Mouse (Mus musculus) lung, adult 2 months (tissue): ENCODE measurements around the gene Ryr2. TPM values are rescaled to one million over a fixed set of nuclear protein-coding genes. Genes with fewer than 3 reads are reported as not detected.

Experiments used
- DNase-seq: peaks from one replicate; pipeline ENCODE4 v3.0.0; 2022
- H3K4me1 ChIP-seq: fragments of 200-500 bp; 2 replicates; pipeline ENCODE4 v1.6.1; 2011; ENCODE audit warnings: low read length; ENCODE audit not compliant: control insufficient read depth, insufficient read depth
- H3K4me3 ChIP-seq: fragments of 200-500 bp; replicated peaks from 2 replicates; pipeline ENCODE3; 2011; ENCODE audit warnings: low read depth, mild to moderate bottlenecking, control low read depth, low read length; ENCODE audit errors: extremely low read depth
- CTCF ChIP-seq: fragments of 200-500 bp; IDR thresholded peaks from 2 replicates; pipeline ENCODE4 v1.5.1; 2011; ENCODE audit warnings: mild to moderate bottlenecking, low read length, control low read depth; ENCODE audit not compliant: insufficient read depth
- POLR2A ChIP-seq: fragments of 200-500 bp; IDR thresholded peaks from 2 replicates; pipeline ENCODE4 v1.6.1; 2011; ENCODE audit warnings: low read depth, mild to moderate bottlenecking, control low read depth, low read length, borderline replicate concordance; ENCODE audit errors: extremely low read depth
- WGBS: fragments of 180-500 bp; shearing (Covaris S2); methylation state at CpG from one replicate; pipeline ENCODE4 v1.1.7; 2018; 5-methylcytosine and 5-hydroxymethylcytosine counted together
- polyA plus RNA-seq: library from polyadenylated mRNA; depleted of rRNA; stranded (reverse); fragments of >200 nt; gene quantifications from 2 replicates; pipeline ENCODE4 v1.2.3, GENCODE M21; 2012

The Ryr2 gene
- polyA plus RNA-seq, 1 experiment, result 4.1 TPM

DNA sequence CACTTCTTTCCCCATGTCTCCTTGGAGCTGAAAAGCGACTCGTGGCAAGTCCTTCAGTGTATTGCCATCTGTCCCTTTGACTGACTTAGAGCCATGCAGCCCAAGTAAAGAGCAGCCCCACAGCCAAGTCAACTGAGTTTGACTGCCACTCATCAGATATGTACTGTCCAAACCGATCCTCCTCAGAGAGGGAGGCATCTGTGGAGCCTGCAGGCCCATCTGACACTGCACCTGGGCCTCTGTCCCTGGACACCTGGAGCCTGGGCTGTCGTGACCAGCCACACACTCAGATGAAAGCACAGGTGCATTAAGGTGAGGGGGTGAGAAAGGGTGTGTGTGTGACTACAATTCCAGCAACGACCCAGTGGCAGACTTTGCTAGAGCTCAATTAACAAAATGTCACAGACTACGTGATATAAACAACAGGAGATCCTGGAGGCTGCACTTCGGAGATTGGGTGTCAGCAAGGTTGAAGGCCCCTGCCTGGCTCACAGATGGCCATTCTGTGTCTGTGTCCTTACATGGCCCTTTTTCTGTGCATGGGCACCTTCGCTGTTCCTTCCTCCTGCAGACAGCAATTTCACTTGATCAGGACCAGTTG lies 63.8 kb downstream of the Ryr2 start:
- TF ChIP-seq POLR2A, result no peak
- TF ChIP-seq CTCF, result no peak
- WGBS, result 65% methylated on average over 8 of the region's 8 CpGs
- Histone ChIP-seq H3K4me1 (no peaks in the 10 kb centered on the region), H3K4me3 (no peak overlapping the region)
- DNase-seq, result no peak

DNA sequence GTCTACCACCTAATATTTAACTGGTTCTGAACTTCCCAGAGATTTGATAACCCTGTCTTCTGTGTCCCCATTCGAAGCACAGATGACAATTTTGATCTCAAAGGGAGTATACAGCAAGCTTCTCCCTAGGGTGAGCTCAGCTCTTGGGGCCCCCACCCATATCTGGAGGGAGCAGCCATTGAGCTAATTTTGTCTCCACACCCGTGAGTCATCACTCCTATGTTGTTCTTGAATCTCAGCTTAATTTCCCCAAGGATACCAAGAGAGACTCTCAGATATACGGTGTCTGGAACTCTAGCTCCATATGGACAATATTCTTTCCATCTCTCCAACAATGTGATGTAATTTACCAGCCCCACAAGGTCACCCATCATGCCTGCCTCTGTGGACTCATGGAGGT lies 66.8 kb downstream of the Ryr2 start:
- no peak for TF ChIP-seq POLR2A
- TF ChIP-seq CTCF, result no peak
- no peaks in the 10 kb centered on the region; the same call in 1 of the 2 replicates for H3K4me1 ChIP-seq
- whole genome bisulfite sequencing, result 80% methylated on average over 3 of the region's 3 CpGs
- H3K4me3 ChIP-seq, result no peak overlapping the region
- no peak for DNase-seq

DNA sequence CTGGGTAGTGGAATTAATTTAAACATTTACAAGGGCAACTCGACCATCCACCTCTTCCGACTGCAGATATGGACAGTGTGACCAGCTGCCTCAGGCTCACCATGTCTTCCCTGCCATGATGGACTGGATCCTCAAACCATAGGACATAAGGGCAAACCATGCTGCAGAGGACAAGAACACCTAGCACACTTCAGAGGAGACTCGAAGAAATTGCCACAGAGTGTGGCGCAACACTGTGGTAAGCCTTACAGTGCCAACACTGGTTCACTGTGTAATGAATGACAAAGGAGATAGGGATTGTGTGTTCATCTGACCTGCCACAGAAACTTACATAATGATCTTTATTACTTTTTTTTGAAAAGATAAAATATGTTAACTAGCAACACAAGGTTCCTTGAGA lies 68.1 kb downstream of the Ryr2 start:
- 76% methylated on average over 4 of the region's 4 CpGs for WGBS
- TF ChIP-seq CTCF (no peak), POLR2A (no peak)
- DNase-seq, result no peak
- Histone ChIP-seq H3K4me1 (no peaks in the 10 kb centered on the region; the same call in 1 of the 2 replicates), H3K4me3 (no peak overlapping the region)

DNA sequence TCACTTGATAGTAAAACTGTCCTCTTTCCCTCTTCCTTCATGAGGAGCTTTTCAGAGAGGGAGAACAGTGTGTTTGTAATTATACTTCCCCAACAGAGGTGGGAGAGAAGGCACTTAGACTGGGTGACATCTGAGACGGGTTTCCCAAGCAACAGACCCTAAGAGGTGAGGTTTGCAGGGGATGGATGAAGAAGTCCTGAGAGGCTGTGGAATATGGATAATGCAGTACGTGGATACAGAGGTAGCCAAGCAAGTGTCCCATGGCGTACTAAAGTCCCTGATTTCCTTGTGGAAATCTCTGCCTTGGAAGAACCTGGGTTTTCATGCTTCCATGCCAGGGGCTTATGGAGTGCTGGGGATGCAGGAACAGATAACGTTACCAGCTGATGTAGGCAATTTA lies 69.5 kb downstream of the Ryr2 start:
- no peak overlapping the region for H3K4me3 ChIP-seq
- H3K4me1 ChIP-seq, result no peaks in the 10 kb centered on the region; the same call in 1 of the 2 replicates
- no peak for DNase-seq
- 75% methylated on average over 4 of the region's 4 CpGs for WGBS
- TF ChIP-seq CTCF (no peak), POLR2A (no peak)

DNA sequence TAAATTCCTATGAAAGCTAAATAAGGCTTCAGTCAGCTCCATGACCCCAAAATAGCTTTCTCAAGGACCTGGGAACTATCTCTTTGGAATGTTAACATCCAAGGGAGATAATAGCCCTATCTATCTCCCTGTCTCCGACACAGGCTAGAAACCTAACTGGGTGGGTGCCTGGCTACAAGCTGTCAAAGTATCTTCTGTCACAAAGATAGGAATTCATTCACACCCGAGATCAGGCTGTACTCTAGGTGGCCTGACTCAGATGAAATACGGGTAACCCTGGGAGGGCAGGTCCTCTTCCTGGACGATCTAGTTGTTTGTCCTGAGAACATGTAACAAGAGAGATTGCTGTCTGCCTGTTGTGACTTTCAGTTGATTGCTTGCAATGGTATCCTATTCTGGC lies 69.9 kb downstream of the Ryr2 start:
- TF ChIP-seq POLR2A (no peak), CTCF (no peak)
- H3K4me1 ChIP-seq, result no peaks in the 10 kb centered on the region; the same call in 1 of the 2 replicates
- H3K4me3 ChIP-seq, result no peak overlapping the region
- no peak for DNase-seq
- 25% methylated on average over 4 of the region's 4 CpGs for WGBS

DNA sequence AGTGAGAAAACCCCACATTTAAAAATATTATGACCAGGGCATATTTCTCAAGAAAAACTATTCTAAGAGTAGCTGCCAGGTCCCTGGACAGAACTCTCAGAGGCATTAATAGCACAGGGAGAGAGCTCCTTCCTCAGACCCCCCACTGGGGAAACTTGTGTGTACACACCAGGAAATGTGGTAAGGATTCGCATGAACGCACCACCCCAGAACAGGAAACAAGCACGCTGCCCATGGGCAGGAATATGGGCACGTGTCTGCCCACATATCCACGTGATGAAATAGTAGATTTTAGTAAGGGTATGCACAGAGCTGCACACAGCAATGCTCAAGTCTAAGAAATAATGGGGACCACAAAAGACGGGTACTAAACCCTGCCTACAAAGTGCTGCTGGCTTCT lies 72.8 kb downstream of the Ryr2 start:
- no peaks in the 10 kb centered on the region; the same call in 1 of the 2 replicates for H3K4me1 ChIP-seq
- 48% methylated on average over 6 of the region's 6 CpGs for WGBS
- TF ChIP-seq CTCF (no peak), POLR2A (no peak)
- DNase-seq, result no peak
- H3K4me3 ChIP-seq, result no peak overlapping the region

DNA sequence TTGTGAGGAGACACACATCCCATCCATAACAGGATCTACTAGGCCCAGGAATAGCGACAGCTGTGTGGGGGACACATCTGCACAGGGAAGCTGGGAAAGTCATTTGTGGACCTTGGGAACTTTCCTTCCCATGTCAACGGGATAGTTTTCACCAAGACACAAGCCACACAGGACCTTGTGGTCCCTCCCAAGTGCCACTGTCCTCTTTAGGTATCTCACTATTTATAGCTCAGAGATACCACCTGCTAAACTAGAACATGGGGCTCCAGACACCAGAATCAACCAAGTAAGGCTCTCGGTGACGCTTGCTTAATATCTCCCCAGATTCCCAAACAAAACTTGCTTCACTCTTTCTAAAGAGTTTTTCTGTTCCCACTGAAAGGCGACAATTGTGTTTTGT lies 73.5 kb downstream of the Ryr2 start:
- DNase-seq, result no peak
- WGBS, result 82% methylated on average over 5 of the region's 5 CpGs
- Histone ChIP-seq H3K4me1 (no peaks in the 10 kb centered on the region; the same call in 1 of the 2 replicates), H3K4me3 (no peak overlapping the region)
- no peak for TF ChIP-seq POLR2A
- no peak for TF ChIP-seq CTCF

DNA sequence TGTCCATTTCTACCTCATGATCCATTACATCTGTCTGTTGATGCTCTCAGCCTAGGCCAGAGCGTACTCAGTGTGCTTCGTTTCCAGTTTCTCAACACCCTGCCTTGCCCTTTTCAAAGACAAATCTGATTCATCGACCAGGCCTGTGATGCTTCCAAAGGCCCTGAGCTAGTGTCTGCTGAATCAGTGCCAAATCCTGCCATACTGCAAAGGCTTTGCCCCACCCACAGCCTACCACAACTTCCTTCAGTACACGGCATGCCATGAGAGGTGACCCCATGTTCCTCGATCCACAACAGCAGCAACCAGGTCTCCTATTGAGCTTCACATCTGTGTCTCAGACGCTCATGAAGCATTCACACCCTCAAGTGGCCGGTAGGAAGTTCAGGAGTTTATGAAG lies 76.9 kb downstream of the Ryr2 start:
- Histone ChIP-seq H3K4me1 (no peaks in the 10 kb centered on the region), H3K4me3 (no peak overlapping the region)
- TF ChIP-seq CTCF (no peak), POLR2A (no peak)
- 76% methylated on average over 7 of the region's 7 CpGs for WGBS
- no peak for DNase-seq

DNA sequence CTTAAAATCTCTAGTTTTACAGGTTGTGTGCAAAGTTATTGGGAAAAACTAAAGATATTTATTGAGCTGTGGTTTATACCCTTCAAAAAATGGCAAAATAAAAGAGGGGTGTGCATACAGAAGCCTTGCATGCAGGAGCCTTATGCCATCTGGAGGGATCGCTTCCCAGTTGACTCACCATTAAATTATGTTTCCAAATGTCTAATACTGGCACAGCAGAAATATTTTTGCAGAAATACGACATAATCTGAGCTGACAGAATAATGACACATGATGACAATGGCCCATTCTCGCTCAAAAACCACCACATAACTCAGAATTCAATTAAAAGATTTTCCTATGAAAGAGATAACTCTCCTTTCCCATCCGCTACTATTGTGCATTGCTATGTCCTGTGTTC lies 77.4 kb downstream of the Ryr2 start:
- Histone ChIP-seq H3K4me1 (no peaks in the 10 kb centered on the region), H3K4me3 (no peak overlapping the region)
- no peak for DNase-seq
- 90% methylated on average over 4 of the region's 4 CpGs for WGBS
- TF ChIP-seq POLR2A, result no peak
- no peak for TF ChIP-seq CTCF

DNA sequence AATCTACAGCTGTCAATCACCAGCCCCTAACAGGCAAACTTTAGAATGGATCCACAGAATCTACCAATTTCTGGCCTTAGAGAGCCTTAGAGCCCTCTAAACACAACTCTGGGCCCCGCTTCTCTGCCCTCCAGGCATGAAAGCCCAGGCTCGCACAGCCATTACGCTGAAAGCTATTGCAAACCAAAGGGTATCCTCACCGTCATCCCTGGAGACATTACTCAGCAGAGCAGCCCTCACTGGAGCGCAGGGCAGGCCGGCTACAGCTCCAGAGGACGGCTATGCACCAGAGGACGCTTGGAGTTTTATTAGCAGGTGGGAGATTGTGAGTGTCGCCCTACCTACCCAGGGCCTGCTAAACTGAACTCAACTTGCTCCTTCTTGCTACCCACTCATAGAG lies 88.7 kb downstream of the Ryr2 start:
- Histone ChIP-seq H3K4me1 (no peaks in the 10 kb centered on the region), H3K4me3 (no peak overlapping the region)
- WGBS, result 89% methylated on average over 9 of the region's 9 CpGs
- DNase-seq, result no peak
- TF ChIP-seq CTCF (no peak), POLR2A (no peak)
